Mouse (Mus musculus): ENCODE data around the gene Acacb. TPM values are rescaled to one million over a fixed set of nuclear protein-coding genes. Genes with fewer than 3 reads are reported as not detected.

The Acacb gene
- polyA plus RNA-seq, 1 experiment from 2014 or later, result 12.1 TPM

- Histone ChIP-seq H3K4me2 (ENCODE audit: low read length) (no peak overlapping the region), H3K4me3 (ENCODE audit: control insufficient read depth in 1 of 2, insufficient read depth in 1 of 2, low read depth in 1 of 2, low read length in 2 of 2) (no peak overlapping the region), H3K27ac (replicated peaks in 1 of 2; ENCODE audit: control insufficient read depth in 1 of 2, insufficient read depth in 1 of 2, low read depth in 2 of 2, low read length in 2 of 2) (0 out of 4 replicates have a peak overlapping the region, but pooled peaks of 1 of the 2 experiments have one; percentile 33), H3K9me3 (ENCODE audit: control insufficient read depth, low read length) (no peaks in the 10 kb centered on the region), H3K27me3 (ENCODE audit: control insufficient read depth, insufficient read depth, low read length) (no peaks in the 10 kb centered on the region), H3K36me3 (ENCODE audit: control insufficient read depth, insufficient read depth, low read length) (no peaks in the 10 kb centered on the region), H3K9ac (ENCODE audit: low read length) (no peak overlapping the region), H3K4me1 (ENCODE audit: control insufficient read depth in 2 of 2, insufficient read depth in 2 of 2, low read length in 2 of 2) (peaks cover 20 to 22% of the 10 kb centered on the region in 2 experiments)
- peak; percentile 47 for ATAC-seq (ENCODE audit: insufficient number of reproducible peaks, insufficient read depth, low FRiP score, low read depth)
- 43% methylated on average over 9 of the region's 9 CpGs for WGBS
Observed at GRCm38 (mm10) chr5:114155168-114155933, 9.0 kb downstream of the Acacb start.

DNA sequence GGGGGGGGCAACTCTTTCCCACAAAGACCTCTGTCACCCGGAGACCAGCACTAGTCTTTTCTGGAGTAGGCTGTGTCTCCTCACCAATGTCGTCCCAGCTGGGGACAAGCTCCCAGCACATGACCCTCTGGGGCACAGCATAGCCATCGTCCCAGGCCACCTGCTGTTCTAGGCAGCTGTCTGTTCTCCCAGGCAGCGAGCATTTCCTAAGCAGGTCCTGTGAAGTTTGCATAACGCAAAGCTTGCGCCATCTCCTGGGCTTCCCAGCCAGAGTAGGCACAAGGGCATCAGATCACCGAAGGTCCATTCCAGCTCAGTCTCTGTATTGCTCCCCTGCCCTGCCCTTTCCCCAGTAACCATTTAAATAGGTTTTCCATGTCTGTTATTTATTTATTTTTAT is 10.9 kb downstream of the Acacb start:
- Histone ChIP-seq H3K27me3 (ENCODE audit: control insufficient read depth, insufficient read depth, low read length) (no peaks in the 10 kb centered on the region), H3K27ac (replicated peaks in 1 of 2; ENCODE audit: control insufficient read depth in 1 of 2, insufficient read depth in 1 of 2, low read depth in 2 of 2, low read length in 2 of 2) (no peak overlapping the region), H3K9ac (ENCODE audit: low read length) (no peak overlapping the region), H3K9me3 (ENCODE audit: control insufficient read depth, low read length) (no peaks in the 10 kb centered on the region), H3K36me3 (ENCODE audit: control insufficient read depth, insufficient read depth, low read length) (no peaks in the 10 kb centered on the region), H3K4me3 (ENCODE audit: control insufficient read depth in 1 of 2, insufficient read depth in 1 of 2, low read depth in 1 of 2, low read length in 2 of 2) (no peak overlapping the region), H3K4me1 (ENCODE audit: control insufficient read depth in 2 of 2, insufficient read depth in 2 of 2, low read length in 2 of 2) (peaks cover 13 to 22% of the 10 kb centered on the region in 2 experiments), H3K4me2 (ENCODE audit: low read length) (no peak overlapping the region)
- no peak for ATAC-seq (ENCODE audit: insufficient number of reproducible peaks, insufficient read depth, low FRiP score, low read depth)
- WGBS, result 60% methylated on average over 7 of the region's 7 CpGs

GRCm38 (mm10) chr5:114161424-114161823 is 15.1 kb downstream of the Acacb start:
- Histone ChIP-seq H3K36me3 (ENCODE audit: control insufficient read depth, insufficient read depth, low read length) (peaks cover 12% of the 10 kb centered on the region), H3K9me3 (ENCODE audit: control insufficient read depth, low read length) (no peaks in the 10 kb centered on the region), H3K4me2 (ENCODE audit: low read length) (no peak overlapping the region), H3K27ac (replicated peaks in 1 of 2; ENCODE audit: control insufficient read depth in 1 of 2, insufficient read depth in 1 of 2, low read depth in 2 of 2, low read length in 2 of 2) (no peak overlapping the region), H3K9ac (ENCODE audit: low read length) (no peak overlapping the region), H3K4me1 (ENCODE audit: control insufficient read depth in 2 of 2, insufficient read depth in 2 of 2, low read length in 2 of 2) (peaks cover 2 to 7% of the 10 kb centered on the region in 2 experiments; a peak in 3 of 4 replicates), H3K4me3 (ENCODE audit: control insufficient read depth in 1 of 2, insufficient read depth in 1 of 2, low read depth in 1 of 2, low read length in 2 of 2) (no peak overlapping the region), H3K27me3 (ENCODE audit: control insufficient read depth, insufficient read depth, low read length) (no peaks in the 10 kb centered on the region)
- 87% methylated on average over 6 of the region's 6 CpGs for WGBS
- ATAC-seq (ENCODE audit: insufficient number of reproducible peaks, insufficient read depth, low FRiP score, low read depth), result no peak

DNA sequence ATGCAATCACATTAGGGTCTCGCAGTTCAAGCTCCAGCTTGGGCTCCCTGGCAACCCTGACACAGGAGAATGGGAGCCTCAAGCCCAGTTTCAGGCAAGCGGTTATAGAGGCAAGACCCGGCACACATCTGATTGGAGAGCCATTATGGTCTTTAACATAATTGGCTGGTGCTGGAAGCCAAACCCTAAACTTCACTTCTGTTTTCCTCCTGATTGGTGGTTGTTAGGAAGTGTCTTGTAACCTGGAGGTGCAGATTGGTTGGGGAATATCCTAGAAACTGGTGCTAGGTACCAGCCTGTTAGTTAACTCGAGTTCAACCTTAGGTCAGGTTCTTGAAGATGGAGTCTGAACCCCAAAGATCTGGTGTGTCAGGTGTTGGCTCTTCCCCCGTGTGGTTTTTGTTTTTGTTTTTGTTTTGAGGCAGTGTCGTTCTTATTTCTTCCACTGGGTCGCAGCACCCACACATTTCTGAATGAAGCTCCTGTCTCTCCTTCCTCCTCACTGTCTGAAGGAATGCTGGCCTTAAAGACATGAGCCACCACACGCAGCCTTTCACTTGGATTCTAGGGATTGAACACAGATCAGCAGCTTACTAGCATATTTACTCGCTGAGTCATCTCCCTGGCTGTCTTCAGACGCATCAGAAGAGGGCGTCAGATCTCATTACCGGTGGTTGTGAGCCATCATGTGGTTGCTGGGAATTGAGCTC is 15.9 kb downstream of the Acacb start:
- Histone ChIP-seq H3K9ac (ENCODE audit: low read length) (no peak overlapping the region), H3K27me3 (ENCODE audit: control insufficient read depth, insufficient read depth, low read length) (no peaks in the 10 kb centered on the region), H3K36me3 (ENCODE audit: control insufficient read depth, insufficient read depth, low read length) (peaks cover 16% of the 10 kb centered on the region), H3K4me1 (ENCODE audit: control insufficient read depth in 2 of 2, insufficient read depth in 2 of 2, low read length in 2 of 2) (peaks cover 2 to 7% of the 10 kb centered on the region in 2 experiments; a peak in 3 of 4 replicates), H3K27ac (replicated peaks in 1 of 2; ENCODE audit: control insufficient read depth in 1 of 2, insufficient read depth in 1 of 2, low read depth in 2 of 2, low read length in 2 of 2) (no peak overlapping the region), H3K9me3 (ENCODE audit: control insufficient read depth, low read length) (no peaks in the 10 kb centered on the region), H3K4me2 (ENCODE audit: low read length) (no peak overlapping the region), H3K4me3 (ENCODE audit: control insufficient read depth in 1 of 2, insufficient read depth in 1 of 2, low read depth in 1 of 2, low read length in 2 of 2) (no peak overlapping the region)
- no peak for ATAC-seq (ENCODE audit: insufficient number of reproducible peaks, insufficient read depth, low FRiP score, low read depth)
- 49% methylated on average over 12 of the region's 12 CpGs for WGBS

DNA sequence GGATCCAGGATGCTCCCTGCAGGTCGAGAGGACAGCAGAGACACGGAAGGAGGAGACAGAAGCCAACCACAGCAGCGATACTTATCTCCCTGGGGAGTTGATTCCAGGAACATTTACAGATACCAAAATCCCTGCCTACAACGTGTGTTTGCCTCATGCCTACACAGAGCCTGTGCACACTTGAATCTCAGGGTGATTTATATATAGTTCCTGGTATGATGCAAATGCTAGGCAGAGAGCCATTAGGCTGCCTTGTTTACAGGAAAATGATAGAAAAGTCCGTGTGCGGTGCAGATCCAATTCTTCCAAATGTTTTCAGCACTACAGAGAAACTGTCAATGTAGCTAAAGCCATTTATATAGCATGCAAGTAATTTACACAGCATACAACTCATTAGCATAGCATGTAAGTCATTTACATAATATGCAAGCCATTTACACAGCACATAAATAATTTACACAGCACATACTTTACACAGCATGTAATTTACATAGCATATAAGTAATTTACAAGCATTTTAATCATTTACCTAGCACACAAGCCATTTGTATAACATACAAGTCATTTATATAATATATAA is 16.9 kb downstream of the Acacb start:
- Histone ChIP-seq H3K27me3 (ENCODE audit: control insufficient read depth, insufficient read depth, low read length) (no peaks in the 10 kb centered on the region), H3K9me3 (ENCODE audit: control insufficient read depth, low read length) (no peaks in the 10 kb centered on the region), H3K4me1 (ENCODE audit: control insufficient read depth in 2 of 2, insufficient read depth in 2 of 2, low read length in 2 of 2) (peaks cover 2 to 7% of the 10 kb centered on the region in 2 experiments; a peak in 3 of 4 replicates), H3K27ac (replicated peaks in 1 of 2; ENCODE audit: control insufficient read depth in 1 of 2, insufficient read depth in 1 of 2, low read depth in 2 of 2, low read length in 2 of 2) (no peak overlapping the region), H3K4me3 (ENCODE audit: control insufficient read depth in 1 of 2, insufficient read depth in 1 of 2, low read depth in 1 of 2, low read length in 2 of 2) (no peak overlapping the region), H3K4me2 (ENCODE audit: low read length) (no peak overlapping the region), H3K9ac (ENCODE audit: low read length) (no peak overlapping the region), H3K36me3 (ENCODE audit: control insufficient read depth, insufficient read depth, low read length) (peaks cover 16% of the 10 kb centered on the region)
- ATAC-seq (ENCODE audit: insufficient number of reproducible peaks, insufficient read depth, low FRiP score, low read depth), result no peak
- 58% methylated on average over 6 of the region's 6 CpGs for WGBS

DNA sequence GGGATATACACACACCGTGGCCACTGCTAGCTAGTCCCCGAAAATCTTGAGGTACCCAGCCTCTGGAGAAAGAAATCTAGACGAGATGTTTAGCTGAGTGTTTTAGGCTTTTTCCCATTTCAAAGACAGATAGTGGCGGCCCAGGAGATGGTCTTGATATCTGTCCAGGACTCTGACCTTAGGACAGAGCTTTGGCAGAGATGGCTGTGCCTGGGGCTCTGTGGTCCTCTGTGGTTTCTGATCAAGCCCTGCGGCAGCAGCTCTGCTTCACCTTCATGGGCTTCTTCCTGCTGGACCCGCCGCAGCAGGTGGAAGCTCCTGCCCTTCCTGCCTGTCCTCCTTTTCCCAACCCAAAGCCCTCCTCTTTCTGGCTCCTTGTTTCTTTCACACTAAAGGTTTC is 24.0 kb downstream of the Acacb start:
- no peaks in the 10 kb centered on the region for H3K27me3 ChIP-seq (ENCODE audit: control insufficient read depth, insufficient read depth, low read length)
- no peaks in the 10 kb centered on the region for H3K9me3 ChIP-seq (ENCODE audit: control insufficient read depth, low read length)
- H3K27ac ChIP-seq (replicated peaks in 1 of 2; ENCODE audit: control insufficient read depth in 1 of 2, insufficient read depth in 1 of 2, low read depth in 2 of 2, low read length in 2 of 2), result no peak overlapping the region
- peaks cover 11 to 14% of the 10 kb centered on the region in 2 experiments for H3K4me1 ChIP-seq (ENCODE audit: control insufficient read depth in 2 of 2, insufficient read depth in 2 of 2, low read length in 2 of 2)
- H3K4me3 ChIP-seq (ENCODE audit: control insufficient read depth in 1 of 2, insufficient read depth in 1 of 2, low read depth in 1 of 2, low read length in 2 of 2), result no peak overlapping the region
- H3K4me2 ChIP-seq (ENCODE audit: low read length), result no peak overlapping the region
- no peak for ATAC-seq (ENCODE audit: insufficient number of reproducible peaks, insufficient read depth, low FRiP score, low read depth)
- 78% methylated on average over 7 of the region's 7 CpGs for WGBS
- peaks cover 15% of the 10 kb centered on the region for H3K36me3 ChIP-seq (ENCODE audit: control insufficient read depth, insufficient read depth, low read length)
- H3K9ac ChIP-seq (ENCODE audit: low read length), result no peak overlapping the region

GRCm38 (mm10) chr5:114172936-114173335 is 26.6 kb downstream of the Acacb start:
- Histone ChIP-seq H3K27ac (replicated peaks in 1 of 2; ENCODE audit: control insufficient read depth in 1 of 2, insufficient read depth in 1 of 2, low read depth in 2 of 2, low read length in 2 of 2) (no peak overlapping the region), H3K36me3 (ENCODE audit: control insufficient read depth, insufficient read depth, low read length) (no peaks in the 10 kb centered on the region), H3K4me1 (ENCODE audit: control insufficient read depth in 2 of 2, insufficient read depth in 2 of 2, low read length in 2 of 2) (peaks cover 16 to 23% of the 10 kb centered on the region in 2 experiments), H3K9ac (ENCODE audit: low read length) (no peak overlapping the region), H3K4me3 (ENCODE audit: control insufficient read depth in 1 of 2, insufficient read depth in 1 of 2, low read depth in 1 of 2, low read length in 2 of 2) (no peak overlapping the region), H3K9me3 (ENCODE audit: control insufficient read depth, low read length) (no peaks in the 10 kb centered on the region), H3K27me3 (ENCODE audit: control insufficient read depth, insufficient read depth, low read length) (no peaks in the 10 kb centered on the region), H3K4me2 (ENCODE audit: low read length) (no peak overlapping the region)
- no peak for ATAC-seq (ENCODE audit: insufficient number of reproducible peaks, insufficient read depth, low FRiP score, low read depth)
- 97% methylated on average over 3 of the region's 3 CpGs for WGBS
